Mouse (Mus musculus): ENCODE data around the gene Gm10681.
"Not testable (repeated sequence)": the region's sequence is repeated elsewhere in the genome, so short reads cannot be mapped to it uniquely, and the experiment has no call there.

Gm10681 gene

GRCm38 (mm10) chr3:98588707-98589106 is at the start of gene Gm10681:
TSS of gene Gm10681 (minus strand) at chr3:98588807.
- DNase-seq (ENCODE audit: low spot score in 2 of 2) = no peak

- no peak for DNase-seq (ENCODE audit: low spot score in 2 of 2)
Measured at GRCm38 (mm10) chr3:98635145-98635544, 46.5 kb upstream of the Gm10681 start.

- no peak for DNase-seq (ENCODE audit: low spot score in 2 of 2)
Measured at GRCm38 (mm10) chr3:98630152-98630551, 41.5 kb upstream of the Gm10681 start, which contains the start of gene Hsd3b5. TSS of gene Hsd3b5 (minus strand) at chr3:98630252.

- DNase-seq (ENCODE audit: low spot score in 2 of 2) = no peak
Measured at GRCm38 (mm10) chr3:98629633-98630032, 41.0 kb upstream of the Gm10681 start.

- not testable (repeated sequence) for DNase-seq (ENCODE audit: low spot score in 2 of 2)
Measured at GRCm38 (mm10) chr3:98616786-98617185, 28.2 kb upstream of the Gm10681 start.

- not testable (repeated sequence) for DNase-seq (ENCODE audit: low spot score in 2 of 2)
Measured at GRCm38 (mm10) chr3:98616244-98616643, 27.6 kb upstream of the Gm10681 start.

GRCm38 (mm10) chr3:98614406-98614927 is 25.9 kb upstream of the Gm10681 start:
- DNase-seq (ENCODE audit: low spot score in 2 of 2) = not testable (repeated sequence)

- no peak for DNase-seq (ENCODE audit: low spot score in 2 of 2)
Measured at GRCm38 (mm10) chr3:98613963-98614362, 25.4 kb upstream of the Gm10681 start.

GRCm38 (mm10) chr3:98613540-98613939 is 24.9 kb upstream of the Gm10681 start:
- not testable (repeated sequence) for DNase-seq (ENCODE audit: low spot score in 2 of 2)

- no peak for DNase-seq (ENCODE audit: low spot score in 2 of 2)
Measured at GRCm38 (mm10) chr3:98587721-98588120, 886 bp downstream of the Gm10681 start.

GRCm38 (mm10) chr3:98582622-98583021 is 6.0 kb downstream of the Gm10681 start:
- not testable (repeated sequence) for DNase-seq (ENCODE audit: low spot score in 2 of 2)

- DNase-seq (ENCODE audit: low spot score in 2 of 2) = not testable (repeated sequence)
Measured at GRCm38 (mm10) chr3:98582202-98582601, 6.4 kb downstream of the Gm10681 start.

GRCm38 (mm10) chr3:98581024-98581423 is 7.6 kb downstream of the Gm10681 start:
- peak; percentile 91 for DNase-seq (ENCODE audit: low spot score in 2 of 2)

- DNase-seq (ENCODE audit: low spot score in 2 of 2) = not testable (repeated sequence)
Measured at GRCm38 (mm10) chr3:98567717-98568116, 20.9 kb downstream of the Gm10681 start.

GRCm38 (mm10) chr3:98564894-98565293 is 23.7 kb downstream of the Gm10681 start:
- not testable (repeated sequence) for DNase-seq (ENCODE audit: low spot score in 2 of 2)

- not testable (repeated sequence) for DNase-seq (ENCODE audit: low spot score in 2 of 2)
Measured at GRCm38 (mm10) chr3:98563831-98564230, 24.8 kb downstream of the Gm10681 start.

GRCm38 (mm10) chr3:98560711-98561110 is 27.9 kb downstream of the Gm10681 start:
- DNase-seq (ENCODE audit: low spot score in 2 of 2) = not testable (repeated sequence)

- not testable (repeated sequence) for DNase-seq (ENCODE audit: low spot score in 2 of 2)
Measured at GRCm38 (mm10) chr3:98550832-98551231, 37.8 kb downstream of the Gm10681 start.

GRCm38 (mm10) chr3:98550215-98550614 is 38.4 kb downstream of the Gm10681 start:
- not testable (repeated sequence) for DNase-seq (ENCODE audit: low spot score in 2 of 2)

GRCm38 (mm10) chr3:98548495-98548894 is 40.1 kb downstream of the Gm10681 start:
- not testable (repeated sequence) for DNase-seq (ENCODE audit: low spot score in 2 of 2)

- DNase-seq (ENCODE audit: low spot score in 2 of 2) = not testable (repeated sequence)
Measured at GRCm38 (mm10) chr3:98547641-98548040, 41.0 kb downstream of the Gm10681 start.

GRCm38 (mm10) chr3:98524978-98525377 is 63.6 kb downstream of the Gm10681 start:
- DNase-seq (ENCODE audit: low spot score in 2 of 2) = not testable (repeated sequence)

- not testable (repeated sequence) for DNase-seq (ENCODE audit: low spot score in 2 of 2)
Measured at GRCm38 (mm10) chr3:98524552-98524951, 64.1 kb downstream of the Gm10681 start.

GRCm38 (mm10) chr3:98522779-98523178 is 65.8 kb downstream of the Gm10681 start:
- not testable (repeated sequence) for DNase-seq (ENCODE audit: low spot score in 2 of 2)
